Mouse (Mus musculus) adrenal gland, postnatal 25 days (tissue): ENCODE results near the gene Scarf1. TPM values are rescaled to one million over a fixed set of nuclear protein-coding genes. Genes with fewer than 3 reads are reported as not detected.
A peak's percentile ranks its signal among the peaks of the same experiment; 100 is the strongest.

Source experiments
- DNase-seq: peaks from one replicate; pipeline ENCODE4 v3.0.0; 2021; ENCODE audit warnings: mixed read lengths
- long read RNA-seq: library from polyadenylated mRNA; stranded (forward); transcript quantifications from one replicate; pipeline ENCODE4 v2.0.0, GENCODE M21; 2021
- total RNA-seq: library from RNA; stranded (reverse); gene quantifications from 2 replicates; pipeline ENCODE4 v1.2.3, GENCODE M21; 2021

The Scarf1 gene
- total RNA-seq, result 9.4 and 10.0 TPM in 2 replicates
- long read RNA-seq, partial matches to known transcripts, result 6 of 8 reads
- long read RNA-seq, other reads (novel, unspliced or antisense), result 0 of 8 reads

DNA sequence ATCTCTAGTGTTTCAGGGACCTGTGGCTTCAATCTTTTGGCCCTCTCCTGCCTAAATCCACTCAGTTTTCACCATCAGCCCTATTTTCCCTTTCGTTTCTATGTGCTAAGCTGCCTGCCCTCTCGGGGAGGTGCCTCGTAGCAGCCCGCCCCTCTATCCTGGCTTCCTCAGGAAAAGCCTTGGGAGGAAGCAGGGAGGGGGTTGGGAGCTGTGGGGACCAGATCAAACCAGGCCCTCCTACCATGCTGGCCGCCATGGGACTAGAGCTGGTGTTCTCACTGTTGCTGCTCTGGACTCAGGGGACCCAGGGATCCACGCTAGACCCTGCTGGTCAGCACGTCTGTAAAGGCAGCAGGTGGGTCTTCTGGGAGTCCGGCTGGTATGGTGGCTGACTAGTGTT lies at the start of gene Scarf1:
TSS of gene Scarf1 (plus strand) at position 205 of the 400 bp plus-strand sequence.
- DNase-seq, result peak; percentile 38

GRCm38 (mm10) chr11:75463624-75464023 lies 49.7 kb upstream of the Scarf1 start:
- DNase-seq, result no peak

- no peak for DNase-seq
Measured at GRCm38 (mm10) chr11:75464417-75464816, 48.9 kb upstream of the Scarf1 start.

- DNase-seq, result no peak
Measured at GRCm38 (mm10) chr11:75465051-75465450, 48.3 kb upstream of the Scarf1 start.

DNA sequence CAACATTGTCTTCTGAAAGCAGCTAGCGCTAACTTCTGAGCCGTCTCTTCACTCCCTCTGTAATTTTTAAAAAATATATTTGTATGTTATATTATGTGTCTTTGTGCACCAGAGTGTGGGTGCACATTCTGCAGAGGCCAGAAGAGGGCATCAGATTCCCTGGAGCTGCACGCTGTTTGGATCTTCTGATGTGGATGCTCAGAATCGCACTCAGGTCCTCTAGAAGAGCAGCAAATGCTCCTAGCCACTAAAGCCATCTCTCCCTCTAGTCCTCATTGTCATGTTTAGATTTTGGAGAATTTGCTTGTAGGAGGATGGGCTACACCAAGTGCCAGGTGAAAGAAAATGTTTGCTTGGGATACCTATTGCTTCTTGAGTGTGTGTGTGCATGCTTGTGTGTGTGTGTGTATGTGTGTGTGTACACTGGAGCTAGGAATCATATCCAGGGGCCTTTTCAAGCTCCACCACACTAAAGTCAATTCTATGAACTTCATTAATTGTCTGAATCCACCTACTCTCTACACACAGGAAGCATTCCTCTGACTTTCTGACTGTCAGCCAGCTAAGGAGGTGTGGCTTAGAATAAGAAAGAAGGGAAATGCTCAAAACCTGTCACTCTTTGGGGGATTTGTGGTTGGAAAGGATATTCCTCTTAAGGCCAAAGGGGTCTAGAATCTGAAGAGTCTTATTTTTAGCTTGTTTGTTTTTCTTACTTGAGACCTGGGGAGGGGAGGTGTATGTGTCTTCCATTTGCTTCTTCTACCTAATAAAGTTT lies 46.4 kb upstream of the Scarf1 start:
- DNase-seq, result no peak

DNA sequence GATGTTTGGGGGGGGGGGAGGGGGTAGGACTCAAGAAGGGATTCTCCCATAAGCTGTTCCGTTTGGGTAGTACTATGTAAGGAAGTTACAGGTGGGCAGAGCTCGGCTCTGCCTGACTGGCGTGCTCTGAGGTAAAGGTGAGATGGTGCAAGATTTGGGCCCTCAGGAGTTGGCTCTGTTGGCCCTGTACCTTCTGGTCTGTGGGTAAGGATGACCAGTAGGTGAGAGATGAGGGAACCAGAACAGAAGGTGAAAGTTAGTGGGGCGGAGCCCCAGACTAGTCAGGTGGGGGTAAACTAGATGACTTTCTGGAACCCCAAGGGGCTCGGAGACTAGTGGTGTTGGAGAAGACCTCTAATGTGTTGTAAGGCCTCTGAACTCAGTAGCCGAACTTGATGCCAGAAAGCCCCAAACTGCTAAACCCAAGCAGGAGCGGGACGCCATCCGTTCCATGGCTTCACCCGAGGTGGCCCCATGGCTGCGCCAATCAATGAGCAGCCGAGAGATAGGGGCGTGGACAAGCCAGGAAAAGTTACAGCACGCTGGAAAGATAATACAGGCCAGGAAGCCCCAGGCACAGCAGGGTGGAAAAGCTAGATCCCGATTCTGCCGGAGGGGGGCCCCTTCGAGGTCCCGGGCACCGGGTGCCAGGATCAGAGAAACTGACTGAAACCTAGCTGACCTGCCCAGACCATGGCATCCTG lies 45.7 kb upstream of the Scarf1 start:
- peak; percentile 75 for DNase-seq

DNA sequence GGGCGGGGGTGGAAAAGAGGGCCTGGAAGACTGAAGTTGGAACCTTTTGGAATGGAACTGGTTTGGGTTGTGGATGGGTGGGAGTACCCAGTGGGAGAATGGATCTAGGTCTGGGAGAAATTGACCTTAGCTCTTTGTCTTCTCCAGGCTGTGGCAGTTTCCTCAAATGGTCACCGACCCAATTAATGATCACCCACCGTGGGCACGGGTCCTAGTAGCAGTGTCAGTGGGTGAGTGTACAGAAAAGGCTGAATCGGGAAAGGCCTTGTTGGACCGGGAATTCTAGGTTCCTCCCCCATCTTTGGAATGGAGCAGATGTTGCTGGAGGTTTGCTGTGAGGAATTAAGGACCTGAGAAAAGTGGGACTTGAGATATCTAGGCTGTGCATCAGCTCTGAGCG lies 44.9 kb upstream of the Scarf1 start:
- no peak for DNase-seq

DNA sequence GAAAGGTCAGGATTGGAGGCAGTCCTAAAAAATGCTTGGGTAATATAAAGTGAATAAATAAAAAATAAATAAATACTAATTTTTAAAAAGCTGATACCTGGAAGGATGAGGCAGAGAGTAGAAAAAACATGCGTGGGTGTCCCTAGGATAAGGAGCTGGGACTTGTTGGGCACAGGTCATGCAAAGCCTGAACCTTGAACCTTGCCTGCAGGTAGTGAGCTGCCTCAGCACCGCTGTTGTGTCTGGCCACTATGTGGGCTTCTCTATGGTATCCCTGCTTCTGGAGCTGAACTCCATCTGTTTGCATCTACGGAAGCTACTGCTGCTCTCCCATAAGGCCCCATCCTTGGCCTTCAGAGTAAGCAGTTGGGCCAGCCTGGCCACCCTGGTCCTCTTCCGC lies 44.1 kb upstream of the Scarf1 start:
- no peak for DNase-seq

GRCm38 (mm10) chr11:75470675-75471074 lies 42.7 kb upstream of the Scarf1 start:
- no peak for DNase-seq

- DNase-seq, result no peak
Measured at GRCm38 (mm10) chr11:75472469-75473081, 40.8 kb upstream of the Scarf1 start.

DNA sequence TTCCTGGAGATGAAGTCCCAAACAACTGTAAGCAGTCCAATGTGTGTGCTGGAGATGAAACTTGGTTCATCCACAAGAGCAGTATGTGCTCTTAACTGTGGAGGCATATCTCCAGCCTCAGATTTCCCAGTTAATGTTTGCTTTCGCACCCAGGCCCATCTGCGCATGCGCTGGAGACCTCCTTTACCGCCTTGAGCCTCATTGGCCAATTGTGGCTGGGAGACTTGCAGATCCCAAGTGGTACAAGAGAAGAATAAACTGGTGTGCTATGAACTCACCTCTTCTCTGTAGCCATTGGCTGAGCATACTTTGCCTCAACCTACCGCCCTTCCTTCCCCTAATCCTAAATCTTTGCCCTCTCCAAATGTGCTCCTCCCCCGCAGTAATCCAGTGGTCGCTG lies 40.0 kb upstream of the Scarf1 start:
- no peak for DNase-seq

GRCm38 (mm10) chr11:75486192-75486591 lies 27.1 kb upstream of the Scarf1 start:
- DNase-seq, result no peak

DNA sequence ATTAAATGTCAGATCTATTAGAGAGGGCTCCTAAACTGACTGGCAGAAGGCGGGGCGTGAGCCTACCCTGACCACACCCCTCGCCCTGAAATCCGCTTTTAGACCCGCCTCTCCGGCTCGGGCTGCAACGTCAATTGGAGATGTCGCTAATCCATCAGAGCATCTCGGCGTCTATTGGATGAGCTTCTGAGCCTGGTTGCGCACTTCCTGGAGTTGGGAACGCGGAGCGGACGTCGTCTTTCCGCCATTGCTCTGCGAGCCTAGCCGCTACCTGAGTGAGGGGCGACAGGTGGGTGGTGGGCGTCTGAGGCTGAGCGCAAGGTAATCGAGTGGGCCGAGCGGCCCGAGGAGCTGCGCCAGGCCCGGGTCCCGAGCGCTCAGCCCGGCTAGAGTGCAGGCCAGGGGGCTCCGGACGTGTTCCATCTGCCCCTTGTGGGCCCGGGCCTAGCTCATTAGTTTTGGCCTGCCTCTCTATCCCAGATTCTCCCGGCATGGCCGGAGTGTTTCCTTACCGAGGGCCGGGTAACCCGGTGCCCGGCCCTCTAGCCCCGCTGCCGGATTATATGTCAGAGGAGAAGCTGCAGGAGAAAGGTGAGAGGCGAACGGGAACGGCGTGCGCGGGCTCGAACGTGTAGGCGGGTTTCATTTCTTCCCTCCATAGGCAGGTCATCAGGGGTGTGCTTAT lies 26.6 kb upstream of the Scarf1 start, which contains the start of gene Prpf8:
TSS of gene Prpf8 (plus strand) at position 216 of the 685 bp plus-strand sequence.
- DNase-seq, result peak; percentile 92

DNA sequence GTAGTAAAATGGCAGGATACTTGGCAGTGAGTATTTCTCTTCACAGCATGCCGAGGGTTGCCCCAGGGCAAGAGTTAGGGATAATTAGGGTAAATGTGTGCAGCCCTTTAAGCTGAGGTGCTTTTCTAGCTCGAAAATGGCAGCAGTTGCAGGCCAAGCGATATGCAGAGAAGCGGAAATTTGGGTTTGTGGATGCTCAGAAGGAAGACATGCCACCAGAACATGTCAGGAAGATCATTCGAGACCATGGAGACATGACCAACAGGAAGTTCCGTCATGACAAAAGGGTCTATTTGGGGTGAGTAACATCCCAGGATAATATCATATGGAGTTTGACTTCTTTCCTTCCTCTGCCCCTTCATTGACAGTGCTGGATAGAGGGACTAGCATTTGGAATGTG lies 25.8 kb upstream of the Scarf1 start:
- DNase-seq, result no peak

- no peak for DNase-seq
Measured at GRCm38 (mm10) chr11:75494296-75495049, 18.9 kb upstream of the Scarf1 start.

GRCm38 (mm10) chr11:75498126-75498525 lies 15.2 kb upstream of the Scarf1 start:
- DNase-seq, result no peak

DNA sequence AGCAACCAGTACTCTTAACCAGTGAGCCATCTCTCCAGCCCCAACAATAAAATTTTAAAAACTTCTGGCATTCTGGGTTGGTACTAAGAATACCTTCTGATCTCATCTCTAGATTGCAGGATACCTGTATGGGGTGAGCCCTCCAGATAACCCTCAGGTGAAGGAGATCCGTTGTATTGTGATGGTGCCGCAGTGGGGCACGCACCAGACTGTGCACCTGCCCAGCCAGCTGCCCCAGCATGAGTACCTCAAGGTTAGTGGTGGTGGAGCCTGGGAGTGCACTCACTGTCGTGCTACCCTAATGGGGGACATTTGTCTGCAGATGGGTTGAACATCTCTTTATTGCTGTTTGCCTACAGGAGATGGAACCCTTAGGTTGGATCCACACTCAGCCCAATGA lies 5.2 kb upstream of the Scarf1 start:
- no peak for DNase-seq

DNA sequence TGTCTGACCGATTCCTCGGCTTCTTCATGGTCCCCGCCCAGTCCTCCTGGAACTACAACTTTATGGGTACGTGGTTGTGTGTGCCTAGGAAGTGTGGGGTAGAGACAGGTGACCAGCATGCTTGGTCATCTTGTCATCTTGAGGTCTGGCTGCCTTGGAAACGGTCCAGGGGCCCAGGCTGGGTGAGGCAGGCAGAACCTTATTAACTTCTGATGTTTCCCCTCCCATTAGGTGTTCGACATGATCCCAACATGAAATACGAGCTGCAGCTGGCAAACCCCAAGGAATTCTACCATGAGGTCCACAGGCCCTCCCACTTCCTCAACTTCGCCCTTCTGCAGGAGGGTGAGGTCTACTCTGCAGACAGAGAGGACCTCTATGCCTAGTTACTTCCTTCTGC lies 4.4 kb upstream of the Scarf1 start:
- no peak for DNase-seq

GRCm38 (mm10) chr11:75509741-75510626 lies 3.4 kb upstream of the Scarf1 start, which contains the start of gene Rilp:
Rilp (plus strand) TSS chr11:75510094.
- peak; percentile 73 for DNase-seq

DNA sequence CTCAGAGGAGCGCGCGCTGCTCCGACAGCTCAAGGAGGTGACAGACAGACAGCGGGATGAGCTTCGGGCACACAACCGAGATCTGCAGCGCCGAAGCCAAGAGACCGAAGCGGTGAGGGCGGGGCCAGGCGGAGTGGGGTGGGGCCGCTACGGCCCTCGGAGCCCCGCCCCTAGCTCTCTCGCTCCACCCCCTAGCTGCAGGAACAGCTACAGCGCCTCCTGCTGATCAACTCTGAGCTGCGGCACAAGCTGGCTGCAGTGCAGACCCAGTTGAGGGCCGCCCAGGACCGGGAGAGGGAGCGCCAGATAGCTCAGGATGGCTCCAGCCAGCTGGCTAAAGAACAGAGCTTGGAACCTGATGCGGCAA lies 2.7 kb upstream of the Scarf1 start:
- peak; percentile 94 for DNase-seq

DNA sequence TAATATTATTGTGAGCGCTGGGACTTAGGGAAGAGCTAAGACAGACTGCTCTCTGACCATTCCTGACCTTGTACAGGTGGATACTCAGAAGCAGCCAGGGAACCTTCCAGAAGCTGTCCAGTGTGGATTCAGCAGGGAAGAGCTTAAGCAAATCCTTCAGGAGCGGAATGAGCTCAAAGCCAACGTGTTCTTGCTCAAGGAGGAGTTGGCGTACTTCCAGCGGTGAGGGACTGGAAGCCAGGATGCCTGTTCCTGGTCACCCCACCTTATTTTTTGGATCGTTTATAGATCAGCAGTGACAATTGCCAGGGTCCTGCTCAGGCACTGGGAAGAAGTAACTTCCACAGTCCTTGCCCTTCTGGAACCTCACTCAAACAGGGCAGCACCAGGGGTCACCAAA lies 2.1 kb upstream of the Scarf1 start:
- peak; percentile 48 for DNase-seq
